Mouse (Mus musculus) CH12.LX (cell line): Measurements from ENCODE around the gene Nmnat2. TPM values are rescaled to one million over a fixed set of nuclear protein-coding genes. Genes with fewer than 3 reads are reported as not detected.

ENCODE experiments used
- DNase-seq: peaks from one replicate; pipeline ENCODE4 v3.0.0-alpha.2; 2013; ENCODE audit errors: extremely low read depth
- H3K27ac ChIP-seq: 2 replicates; pipeline ENCODE4 v1.5.1; 2012; ENCODE audit warnings: low read depth, mild to moderate bottlenecking, control low read depth, moderate library complexity; ENCODE audit not compliant: insufficient read depth
- H3K27me3 ChIP-seq: replicated peaks from 2 replicates; pipeline ENCODE3; 2012; ENCODE audit warnings: inconsistent platforms
- H3K36me3 ChIP-seq, 2 experiments: replicated peaks in 1 of 2; 2 replicates each; pipeline versions ENCODE3 to v1.6.1; 2012; ENCODE audit warnings: inconsistent platforms in 1 of 2, low read length in 1 of 2, mild to moderate bottlenecking in 1 of 2, mixed read lengths in 1 of 2, moderate library complexity in 1 of 2; ENCODE audit not compliant: control insufficient read depth in 1 of 2, insufficient read depth in 1 of 2
- H3K4me1 ChIP-seq, 2 experiments: 2 replicates each; pipeline ENCODE4 v1.6.1; 2012; ENCODE audit warnings: inconsistent platforms in 1 of 2, moderate library complexity in 1 of 2; ENCODE audit not compliant: insufficient read depth in 2 of 2, control insufficient read depth in 1 of 2
- H3K4me2 ChIP-seq: 2 replicates; pipeline ENCODE4 v1.6.1; 2012; ENCODE audit warnings: low read depth, mild to moderate bottlenecking, control low read depth; ENCODE audit not compliant: poor library complexity, insufficient read depth, severe bottlenecking
- H3K4me3 ChIP-seq, 3 experiments: fragments of 150-350 bp in 1 of 3; sonication (generic) in 1 of 3; replicated peaks in 1 of 3; 2 replicates each; pipeline versions ENCODE3 to v1.5.1; 2011 to 2012; ENCODE audit warnings: low read depth in 2 of 3, low read length in 2 of 3, mild to moderate bottlenecking in 2 of 3, moderate library complexity in 2 of 3, control low read depth in 1 of 3, improper control_type of control experiment in 1 of 3, inconsistent platforms in 1 of 3, mixed read lengths in 1 of 3; ENCODE audit not compliant: poor library complexity in 1 of 3
- H3K79me2 ChIP-seq: replicated peaks from 2 replicates; pipeline ENCODE4 v1.6.1; 2012; ENCODE audit warnings: mild to moderate bottlenecking, moderate library complexity; ENCODE audit not compliant: control insufficient read depth, poor library complexity, insufficient read depth, severe bottlenecking; ENCODE audit errors: extremely low read depth
- H3K9ac ChIP-seq: 2 replicates; pipeline ENCODE4 v1.6.1; 2012; ENCODE audit warnings: low read depth, mild to moderate bottlenecking, control low read depth, moderate library complexity; ENCODE audit not compliant: insufficient read depth
- H3K9me3 ChIP-seq: replicated peaks from 2 replicates; pipeline ENCODE3; 2012; ENCODE audit warnings: low read length, inconsistent platforms, mixed read lengths
- CTCF ChIP-seq, 2 experiments: IDR thresholded peaks in 1 of 2; conservative IDR thresholded peaks in 1 of 2; 2 replicates each; pipeline ENCODE4 v1.5.1; 2011 to 2012; ENCODE audit warnings: low read depth in 2 of 2, low read length in 2 of 2, improper control_type of control experiment in 1 of 2, inconsistent platforms in 1 of 2, mild to moderate bottlenecking in 1 of 2, moderate library complexity in 1 of 2
- E2F4 ChIP-seq: IDR thresholded peaks from 2 replicates; pipeline ENCODE4 v1.6.1; 2011; ENCODE audit warnings: low read depth, low read length, improper control_type of control experiment; ENCODE audit not compliant: insufficient replicate concordance
- EP300 ChIP-seq: IDR thresholded peaks from 2 replicates; pipeline ENCODE4 v1.6.1; 2011; ENCODE audit warnings: low read length, improper control_type of control experiment
- JUND ChIP-seq: conservative IDR thresholded peaks from 2 replicates; pipeline ENCODE4 v1.6.1; 2011; ENCODE audit warnings: low read depth, low read length, improper control_type of control experiment
- KAT2A ChIP-seq: IDR thresholded peaks from 2 replicates; pipeline ENCODE4 v1.6.1; 2012; ENCODE audit warnings: low read length, improper control_type of control experiment, inconsistent platforms; ENCODE audit not compliant: insufficient replicate concordance
- MAFK ChIP-seq: IDR thresholded peaks from 2 replicates; pipeline ENCODE4 v1.6.1; 2011; ENCODE audit warnings: low read length, improper control_type of control experiment; ENCODE audit not compliant: insufficient replicate concordance
- MXI1 ChIP-seq: IDR thresholded peaks from 2 replicates; pipeline ENCODE4 v1.6.1; 2011; ENCODE audit warnings: mild to moderate bottlenecking, low read depth, low read length, improper control_type of control experiment
- NELFE ChIP-seq: IDR thresholded peaks from 2 replicates; pipeline ENCODE4 v1.6.1; 2011; ENCODE audit warnings: low read depth, low read length, improper control_type of control experiment
- NRF1 ChIP-seq: IDR thresholded peaks from 2 replicates; pipeline ENCODE4 v1.6.1; 2014; ENCODE audit warnings: low read depth, mild to moderate bottlenecking, inconsistent platforms, low read length, improper control_type of control experiment, moderate library complexity
- PAX5 ChIP-seq: IDR thresholded peaks from 2 replicates; pipeline ENCODE4 v1.6.1; 2012; ENCODE audit warnings: low read length, inconsistent platforms, mixed read lengths
- POLR2A ChIP-seq: IDR thresholded peaks from 2 replicates; pipeline ENCODE4 v1.6.1; 2011; ENCODE audit warnings: low read depth, mild to moderate bottlenecking, improper control_type of control experiment, low read length
- POLR2AphosphoS2 ChIP-seq: IDR thresholded peaks from 2 replicates; pipeline ENCODE4 v1.6.1; 2011; ENCODE audit warnings: low read depth, low read length, improper control_type of control experiment
- RAD21 ChIP-seq: IDR thresholded peaks from 2 replicates; pipeline ENCODE4 v1.6.1; 2011; ENCODE audit warnings: low read depth, mild to moderate bottlenecking, low read length, improper control_type of control experiment, moderate library complexity
- RCOR1 ChIP-seq: conservative IDR thresholded peaks from 2 replicates; pipeline ENCODE4 v1.6.1; 2012; ENCODE audit warnings: low read depth, mild to moderate bottlenecking, inconsistent platforms, low read length, improper control_type of control experiment
- UBTF ChIP-seq: IDR thresholded peaks from 2 replicates; pipeline ENCODE4 v1.6.1; 2012; ENCODE audit warnings: low read depth, mild to moderate bottlenecking, inconsistent platforms, low read length, improper control_type of control experiment, moderate library complexity
- ZC3H11A ChIP-seq: IDR thresholded peaks from 2 replicates; pipeline ENCODE4 v1.6.1; 2012; ENCODE audit warnings: low read depth, mild to moderate bottlenecking, inconsistent platforms, low read length, improper control_type of control experiment
- dilution Hi-C: fragments of 300-500 bp; cut with MboI; formaldehyde crosslinking; loops from 2 replicates; pipeline ENCODE4 v1.14.3; 2020; ENCODE audit warnings: low sequenced_read_pairs; ENCODE audit not compliant: extremely low pct_unique_long_range_greater_than_20kb, extremely low pct_ligation_motif_present
- in situ Hi-C: fragments of 300-500 bp; cut with MboI; formaldehyde crosslinking; loops from 3 replicates; pipeline ENCODE4 v1.14.3; 2019; ENCODE audit warnings: low sequenced_read_pairs, low pct_ligation_motif_present, low pct_unique_long_range_greater_than_20kb, mixed read lengths
- polyA plus RNA-seq: library from polyadenylated mRNA; unstranded; fragments of >175 nt; gene quantifications from 2 replicates; pipeline ENCODE4 v1.2.1, GENCODE M21; 2012; ENCODE audit warnings: low read depth; ENCODE audit not compliant: insufficient read length
- total RNA-seq, 2 experiments: library from RNA; depleted of rRNA; stranded (reverse); fragments of 300-350 nt in 1 of 2; fragments of >200 nt in 1 of 2; gene quantifications; 2 replicates each; pipeline ENCODE4 v1.2.3; 2012 to 2014

The Nmnat2 gene
- total and polyA plus RNA-seq, 3 experiments: 0.04 to 0.09 (median 0.09) TPM

DNA sequence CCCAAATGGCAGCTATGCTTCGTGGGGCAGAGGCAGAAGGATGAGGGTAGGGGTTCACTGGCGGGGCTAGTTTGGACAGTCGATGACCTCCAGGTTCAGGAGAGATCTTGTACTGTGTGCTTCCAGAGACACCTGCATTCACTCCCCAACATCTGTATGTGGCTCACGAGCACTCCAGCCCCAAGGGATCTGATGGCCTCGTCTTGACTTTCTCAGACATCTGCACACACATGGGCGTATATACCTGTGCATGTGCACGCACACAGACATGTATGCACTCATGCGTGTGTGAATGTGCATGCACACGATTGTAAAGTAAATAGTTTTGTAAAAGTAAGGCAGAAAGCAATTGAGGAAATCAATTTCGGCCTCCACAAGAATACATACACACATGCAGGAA lies 117.9 kb downstream of the Nmnat2 start:
- TF ChIP-seq E2F4 (no peak), UBTF (no peak), MXI1 (no peak), EP300 (no peak), RCOR1 (no peak), RAD21 (no peak), CTCF (conservative IDR thresholded peaks at IDR 0.05 in 1 of 2, IDR thresholded peaks at IDR 0.05 in 1 of 2; ENCODE audit: low read depth in 2 of 2, low read length in 2 of 2) (no peak), NRF1 (no peak), NELFE (no peak), ZC3H11A (no peak), JUND (no peak), POLR2AphosphoS2 (no peak), PAX5 (no peak), KAT2A (no peak)
- Histone ChIP-seq H3K79me2 (no peaks in the 10 kb centered on the region), H3K4me2 (no peak overlapping the region), H3K9ac (no peak overlapping the region), H3K4me3 (no peak overlapping the region), H3K36me3 (no peaks in the 10 kb centered on the region), H3K27ac (no peak overlapping the region), H3K9me3 (no peaks in the 10 kb centered on the region), H3K27me3 (no peaks in the 10 kb centered on the region), H3K4me1 (peaks cover 4 to 7% of the 10 kb centered on the region in 2 experiments; a peak in 3 of 4 replicates)
- no peak for DNase-seq
- in situ Hi-C loops: no loop called here
- dilution Hi-C loops: no loop called here

DNA sequence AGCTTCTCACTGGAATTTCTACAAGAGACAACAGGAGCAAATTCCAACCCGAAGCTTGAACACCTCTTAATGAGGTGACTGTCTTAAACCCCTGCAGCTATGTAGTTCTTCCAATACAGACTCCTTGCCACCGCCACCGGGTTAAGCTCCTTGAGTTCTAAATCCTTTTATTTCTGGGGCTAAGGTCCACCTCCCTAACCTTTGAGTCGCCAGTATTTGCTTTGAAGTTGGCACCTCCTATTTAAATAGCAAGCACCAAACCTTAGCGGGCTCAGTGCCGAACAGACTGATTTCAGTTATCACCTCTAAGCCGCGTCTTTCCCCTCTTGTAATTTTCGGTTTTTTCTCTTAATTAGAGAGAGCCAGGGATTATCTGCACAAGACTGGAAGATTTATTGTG lies 118.6 kb downstream of the Nmnat2 start:
- Histone ChIP-seq H3K4me3 (no peak overlapping the region), H3K79me2 (no peaks in the 10 kb centered on the region), H3K9me3 (no peaks in the 10 kb centered on the region), H3K4me1 (peaks cover 4 to 7% of the 10 kb centered on the region in 2 experiments; a peak in 3 of 4 replicates), H3K4me2 (no peak overlapping the region), H3K27me3 (no peaks in the 10 kb centered on the region), H3K27ac (no peak overlapping the region), H3K9ac (no peak overlapping the region), H3K36me3 (no peaks in the 10 kb centered on the region)
- in situ Hi-C loops (no loop called here), dilution Hi-C loops (no loop called here)
- DNase-seq: no peak
- TF ChIP-seq MAFK (no peak), POLR2A (no peak)
